Mouse (Mus musculus) midbrain, postnatal 0 days (tissue): ENCODE results near the gene Ank2. TPM values are rescaled to one million over a fixed set of nuclear protein-coding genes. Genes with fewer than 3 reads are reported as not detected.

ENCODE experiments used
- ATAC-seq: fragments of 200-750 bp; cut with Nextera tagmentation; 2 replicates; pipeline ENCODE4 v1.8.0; 2017; ENCODE audit warnings: moderate number of reproducible peaks, mild to moderate bottlenecking, moderate TSS enrichment, moderate library complexity; ENCODE audit not compliant: low FRiP score
- DNase-seq: peaks from one replicate; pipeline ENCODE4 v3.0.0-alpha.2; 2015; ENCODE audit warnings: low spot score
- H3K27ac ChIP-seq: fragments of 300-500 bp; sonication (generic); 2 replicates; pipeline ENCODE4 v1.5.1; 2014; ENCODE audit warnings: low read depth, mild to moderate bottlenecking, low read length, mixed read lengths
- H3K27me3 ChIP-seq: fragments of 300-500 bp; sonication (generic); 2 replicates; pipeline ENCODE4 v1.6.1; 2014; ENCODE audit warnings: low read length, control low read depth, mixed read lengths; ENCODE audit not compliant: insufficient read depth
- H3K36me3 ChIP-seq: fragments of 300-500 bp; sonication (generic); 2 replicates; pipeline ENCODE4 v1.6.1; 2014; ENCODE audit warnings: low read length, control low read depth, mixed read lengths; ENCODE audit not compliant: insufficient read depth
- H3K4me1 ChIP-seq: fragments of 300-500 bp; sonication (generic); 2 replicates; pipeline ENCODE4 v1.6.1; 2014; ENCODE audit warnings: mild to moderate bottlenecking, control low read depth, antibody characterized with exemption, low read length, mixed read lengths; ENCODE audit not compliant: insufficient read depth
- H3K4me2 ChIP-seq: fragments of 300-500 bp; sonication (generic); 2 replicates; pipeline ENCODE4 v1.6.1; 2014; ENCODE audit warnings: low read depth, mild to moderate bottlenecking, low read length, mixed read lengths; ENCODE audit not compliant: poor library complexity, severe bottlenecking
- H3K4me3 ChIP-seq: fragments of 300-500 bp; sonication (generic); 2 replicates; pipeline ENCODE4 v1.5.1; 2014; ENCODE audit warnings: low read depth, mild to moderate bottlenecking, low read length, moderate library complexity
- H3K9ac ChIP-seq: fragments of 300-500 bp; sonication (generic); replicated peaks from 2 replicates; pipeline ENCODE4 v1.6.1; 2014; ENCODE audit warnings: mild to moderate bottlenecking, low read length, moderate library complexity, mixed read lengths; ENCODE audit not compliant: poor library complexity, severe bottlenecking
- H3K9me3 ChIP-seq: fragments of 300-500 bp; sonication (generic); 2 replicates; pipeline ENCODE4 v1.6.1; 2016; ENCODE audit warnings: low read length, control low read depth
- CTCF ChIP-seq: IDR thresholded peaks from 2 replicates; pipeline ENCODE4 v1.5.1; 2016; ENCODE audit warnings: antibody characterized with exemption, mild to moderate bottlenecking
- WGBS: fragments of 180-500 bp; shearing (Covaris S2); extraction: QIAGEN DNeasy Blood & Tissue Kit; methylation state at CpG from one replicate; pipeline ENCODE4 v1.1.7; 2014; 5-methylcytosine and 5-hydroxymethylcytosine counted together
- polyA plus RNA-seq: library from polyadenylated mRNA; unstranded; fragments of >200 nt; fragmentation: Nextera tagmentation; extraction: Ambion mirVana; gene quantifications from 2 replicates; pipeline ENCODE4 v1.2.1, GENCODE M21; 2015
- total RNA-seq: library from RNA; depleted of rRNA; stranded (reverse); fragments of >200 nt; gene quantifications from 2 replicates; pipeline ENCODE4 v1.2.3, GENCODE M21; 2014

The Ank2 gene
- total and polyA plus RNA-seq, 2 experiments from 2014 or later: 200 to 623 TPM

DNA sequence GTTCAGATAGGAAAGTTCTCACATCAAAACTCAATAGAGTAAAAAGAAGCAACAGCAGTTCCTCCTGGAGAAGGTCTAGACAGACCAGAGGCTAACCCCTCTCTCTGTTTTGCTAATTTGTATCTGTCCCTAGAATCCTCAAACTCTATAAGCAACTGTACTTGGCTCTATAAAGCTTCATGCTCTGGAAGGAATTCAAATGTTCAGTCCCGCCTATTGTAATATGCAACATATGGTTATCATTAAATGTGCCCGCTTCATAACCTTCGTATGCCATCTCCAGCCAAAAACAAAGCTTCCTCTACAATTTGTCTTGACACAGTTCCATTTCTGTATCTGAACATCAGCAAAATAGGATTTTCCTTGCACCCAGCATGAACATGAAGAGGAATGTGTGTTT is 389.7 kb downstream of the Ank2 start:
- no peak for TF ChIP-seq CTCF
- no peaks in the 10 kb centered on the region for H3K36me3 ChIP-seq
- no peak overlapping the region for H3K27ac ChIP-seq
- DNase-seq (no peak), ATAC-seq (no peak)
- no peak overlapping the region for H3K4me2 ChIP-seq
- no peak overlapping the region for H3K4me3 ChIP-seq
- 78% methylated on average over 3 of the region's 3 CpGs for WGBS
- no peaks in the 10 kb centered on the region for H3K9me3 ChIP-seq
- no peak overlapping the region for H3K9ac ChIP-seq
- H3K27me3 ChIP-seq: no peaks in the 10 kb centered on the region
- H3K4me1 ChIP-seq: no peaks in the 10 kb centered on the region

DNA sequence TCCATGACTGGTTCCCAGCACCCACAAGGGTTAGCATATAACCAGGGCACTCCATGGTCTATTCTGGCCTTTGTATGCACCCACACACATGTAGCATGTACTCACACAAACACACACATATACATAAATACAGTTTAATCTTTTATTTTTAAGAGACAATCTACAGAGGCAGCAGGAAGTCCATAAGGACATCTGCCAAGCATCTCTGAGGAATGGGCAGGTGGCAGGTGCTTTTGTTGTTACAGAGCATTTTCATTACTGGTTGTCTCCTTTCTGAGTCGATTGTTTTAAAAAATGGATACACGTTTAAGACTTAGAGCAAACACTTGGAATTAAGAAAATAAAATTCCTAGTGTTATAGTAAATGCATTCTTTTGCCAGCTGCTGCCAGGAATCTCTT is 390.7 kb downstream of the Ank2 start:
- DNase-seq: no peak

DNA sequence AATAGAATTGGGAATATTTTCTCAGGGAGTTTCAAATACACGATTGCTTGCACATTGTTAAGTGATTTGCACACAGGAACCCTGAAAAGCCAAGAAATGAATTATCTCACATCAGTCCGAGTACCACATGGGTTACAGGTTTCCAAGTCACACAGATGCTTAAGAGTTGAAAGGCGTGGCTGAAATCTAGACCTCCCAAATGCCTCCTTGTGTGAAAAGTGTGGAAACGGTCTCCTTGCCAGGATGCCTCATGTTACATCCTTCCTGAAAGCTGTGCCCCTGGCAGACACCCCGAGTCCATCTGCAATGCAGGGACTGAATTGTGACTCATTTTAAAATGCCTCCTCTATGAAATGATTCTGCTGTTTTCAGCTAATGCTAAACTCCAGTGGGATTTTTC is 391.9 kb downstream of the Ank2 start:
- H3K9ac ChIP-seq: no peak overlapping the region
- no peaks in the 10 kb centered on the region for H3K36me3 ChIP-seq
- H3K27me3 ChIP-seq: no peaks in the 10 kb centered on the region
- ATAC-seq (no peak), DNase-seq (no peak)
- no peak overlapping the region for H3K4me2 ChIP-seq
- no peaks in the 10 kb centered on the region for H3K9me3 ChIP-seq
- TF ChIP-seq CTCF: no peak
- WGBS: 75% methylated on average over 5 of the region's 5 CpGs
- no peak overlapping the region for H3K27ac ChIP-seq
- H3K4me1 ChIP-seq: no peaks in the 10 kb centered on the region
- H3K4me3 ChIP-seq: no peak overlapping the region

More for the DNA sequence above, 390.7 kb downstream of the Ank2 start:
- Histone ChIP-seq H3K4me2 (no peak overlapping the region), H3K4me1 (no peaks in the 10 kb centered on the region), H3K9ac (no peak overlapping the region), H3K4me3 (no peak overlapping the region), H3K9me3 (no peaks in the 10 kb centered on the region), H3K27ac (no peak overlapping the region), H3K36me3 (no peaks in the 10 kb centered on the region), H3K27me3 (no peaks in the 10 kb centered on the region)
- TF ChIP-seq CTCF: no peak
- 83% methylated on average over 2 of the region's 2 CpGs for WGBS
- ATAC-seq: no peak

DNA sequence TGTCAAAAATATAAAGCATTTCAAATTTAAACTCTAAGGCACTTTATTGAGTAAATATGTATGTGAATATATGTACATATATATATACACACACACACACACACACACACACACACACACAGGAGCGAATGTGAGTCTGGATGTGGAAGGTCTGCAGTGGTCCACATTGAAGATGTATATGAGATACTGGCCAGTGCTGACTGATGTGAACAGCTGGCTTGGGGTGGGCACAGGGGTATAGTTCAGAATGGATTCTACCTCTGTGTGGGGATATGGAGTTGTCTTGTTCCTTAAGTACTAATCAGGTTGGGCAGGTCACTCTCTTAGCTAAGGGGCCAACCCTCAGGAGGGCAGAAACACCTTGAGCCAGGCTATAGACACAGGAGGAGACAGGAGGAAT is 397.8 kb downstream of the Ank2 start:
- Histone ChIP-seq H3K9ac (no peak overlapping the region), H3K4me2 (no peak overlapping the region), H3K9me3 (no peaks in the 10 kb centered on the region), H3K4me3 (no peak overlapping the region), H3K4me1 (no peaks in the 10 kb centered on the region), H3K27me3 (no peaks in the 10 kb centered on the region), H3K27ac (no peak overlapping the region), H3K36me3 (no peaks in the 10 kb centered on the region)
- ATAC-seq (no peak), DNase-seq (no peak)
- no peak for TF ChIP-seq CTCF
- WGBS: 100% methylated on average over 1 of the region's 1 CpGs

DNA sequence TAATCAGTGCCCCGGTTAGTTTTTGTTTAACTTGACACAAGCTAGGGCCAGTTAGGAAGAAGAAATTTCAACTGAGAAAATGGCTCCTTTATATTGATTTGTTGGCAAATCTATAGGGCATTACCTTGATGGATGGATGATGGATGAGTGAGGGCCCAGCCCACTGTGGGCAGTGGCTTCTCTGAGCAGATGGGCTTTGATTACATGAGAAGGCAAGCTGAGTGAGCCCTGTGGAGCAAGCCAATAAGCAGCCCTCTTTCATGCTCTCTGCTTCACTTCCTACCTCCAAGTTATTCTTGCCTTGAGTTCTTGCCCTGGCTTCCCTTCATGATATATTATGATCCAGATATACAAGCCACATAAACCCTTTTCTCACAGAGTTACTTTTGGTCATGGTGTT is 401.4 kb downstream of the Ank2 start:
- H3K4me2 ChIP-seq: no peak overlapping the region
- WGBS: 97% methylated on average over 1 of the region's 1 CpGs
- no peak overlapping the region for H3K27ac ChIP-seq
- no peak for TF ChIP-seq CTCF
- peak; percentile 25 for DNase-seq
- no peak for ATAC-seq
- H3K9ac ChIP-seq: no peak overlapping the region
- H3K27me3 ChIP-seq: no peaks in the 10 kb centered on the region
- no peak overlapping the region for H3K4me3 ChIP-seq
- no peaks in the 10 kb centered on the region for H3K4me1 ChIP-seq
- H3K9me3 ChIP-seq: no peaks in the 10 kb centered on the region
- no peaks in the 10 kb centered on the region for H3K36me3 ChIP-seq

DNA sequence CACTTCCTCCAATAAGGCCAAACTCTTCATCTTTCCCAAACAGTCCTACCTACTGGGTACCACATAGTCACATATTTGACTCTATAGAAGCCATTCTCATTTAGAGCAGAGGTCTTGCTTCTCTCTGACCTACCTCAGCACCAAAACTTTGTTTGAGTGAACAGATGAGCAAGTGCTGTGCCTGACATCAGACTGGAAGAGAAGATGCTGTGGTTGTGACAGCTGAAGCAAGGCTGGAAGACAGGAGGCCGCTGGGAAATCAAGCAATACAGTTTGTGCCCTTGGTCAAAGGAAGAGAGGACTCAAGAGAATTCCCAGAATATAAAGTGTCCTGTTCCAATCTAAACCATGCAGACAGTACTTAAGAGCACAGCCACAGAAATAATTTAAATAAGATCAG is 402.0 kb downstream of the Ank2 start:
- H3K4me3 ChIP-seq: no peak overlapping the region
- ATAC-seq (no peak), DNase-seq (no peak)
- H3K27ac ChIP-seq: no peak overlapping the region
- H3K9me3 ChIP-seq: no peaks in the 10 kb centered on the region
- no peaks in the 10 kb centered on the region for H3K4me1 ChIP-seq
- H3K4me2 ChIP-seq: no peak overlapping the region
- no peak overlapping the region for H3K9ac ChIP-seq
- 90% methylated on average over 1 of the region's 1 CpGs for WGBS
- no peaks in the 10 kb centered on the region for H3K36me3 ChIP-seq
- H3K27me3 ChIP-seq: no peaks in the 10 kb centered on the region
- TF ChIP-seq CTCF: no peak
